Mouse (Mus musculus) fibroblast of lung, adult 2 months (primary cell): ENCODE measurements around the gene Ttc7b.

ENCODE experiments used
- DNase-seq: peaks from one replicate; pipeline ENCODE4 v3.0.0-alpha.2; 2011; ENCODE audit warnings: low read depth

The Ttc7b gene

DNA sequence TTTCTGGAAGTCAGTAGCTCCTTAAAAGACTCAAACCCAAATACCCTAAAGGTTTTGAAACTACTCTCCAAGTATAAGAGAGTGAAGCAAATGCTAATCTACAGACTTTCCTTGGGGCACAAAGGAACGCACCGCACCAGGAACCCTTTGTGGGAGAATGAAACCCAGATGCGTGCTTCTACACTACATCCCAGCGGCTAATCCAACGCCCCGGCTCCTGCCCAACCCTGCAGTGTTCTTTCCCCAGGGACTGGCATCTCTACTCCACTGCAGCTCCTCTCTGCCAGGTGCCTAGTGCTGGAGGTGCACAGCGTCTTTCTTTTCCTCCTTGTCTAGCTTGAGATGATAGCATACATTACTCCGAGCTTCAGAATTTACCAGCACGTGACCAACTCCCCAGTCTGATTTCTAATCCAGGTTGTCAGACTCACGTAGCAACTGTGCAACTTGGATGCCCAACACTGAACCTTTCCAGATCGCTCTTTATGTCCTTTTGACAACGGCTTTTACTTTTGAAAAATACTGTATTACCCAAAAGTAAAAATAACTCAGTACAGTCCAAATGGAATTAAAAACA lies 72.8 kb downstream of the Ttc7b start:
- DNase-seq, result no peak

DNA sequence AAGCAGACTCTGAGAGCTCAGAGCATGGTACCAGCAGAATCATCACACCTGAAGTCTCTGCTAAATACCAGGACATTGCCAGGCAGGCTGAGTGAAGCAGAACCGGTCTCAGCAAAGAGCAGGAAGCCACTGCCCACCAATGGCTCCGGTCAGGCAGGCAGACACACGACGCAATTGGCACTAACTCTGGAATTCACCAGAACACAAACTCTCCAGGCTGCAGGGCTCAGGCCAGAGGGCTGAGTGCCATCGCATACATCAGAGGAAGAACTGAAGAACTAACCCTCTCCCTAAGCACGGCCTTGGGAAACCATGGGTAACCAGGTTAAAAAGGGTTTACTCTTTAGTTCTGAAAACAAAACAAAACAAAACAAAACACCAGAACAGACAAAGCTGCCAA lies 73.5 kb downstream of the Ttc7b start:
- no peak for DNase-seq

DNA sequence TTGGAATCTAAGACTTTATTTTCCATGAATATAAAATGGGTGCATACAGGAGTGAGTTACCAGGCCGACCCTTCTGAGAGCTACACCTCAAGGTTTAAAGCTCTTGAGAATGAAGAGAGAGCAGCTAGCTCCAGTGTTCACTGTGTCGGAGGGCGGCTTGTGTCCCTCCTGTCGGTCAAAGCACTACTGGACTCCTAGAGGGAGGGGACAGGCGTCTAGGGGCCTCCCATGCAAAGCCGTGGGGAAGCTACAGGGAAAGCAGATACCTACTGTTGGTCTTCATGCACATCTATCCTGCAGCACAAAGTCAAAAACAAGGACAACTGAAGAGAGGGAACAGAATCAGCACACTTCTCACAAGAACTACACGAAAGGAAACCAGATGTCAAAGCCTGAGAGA lies 74.9 kb downstream of the Ttc7b start:
- DNase-seq, result no peak

DNA sequence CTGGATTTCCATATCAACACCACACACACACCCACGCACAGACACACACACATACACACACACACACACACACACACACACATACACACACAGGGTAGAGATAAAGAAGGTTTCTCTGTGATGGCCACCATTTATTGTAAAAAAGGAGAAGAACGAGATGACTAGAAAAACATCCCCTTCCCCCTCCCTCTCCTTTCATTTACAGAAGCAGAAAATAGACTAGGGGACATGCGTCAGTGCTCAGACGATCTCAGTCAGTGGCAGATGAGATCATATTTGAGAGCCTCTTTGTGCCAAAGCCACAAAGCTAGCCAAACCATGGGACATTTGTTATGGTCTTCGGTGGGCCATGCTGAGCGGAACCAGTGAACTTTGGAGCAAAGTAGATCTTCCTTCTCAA lies 75.4 kb downstream of the Ttc7b start:
- no peak for DNase-seq

- no peak for DNase-seq
Measured at GRCm38 (mm10) chr12:100444671-100445165, 75.9 kb downstream of the Ttc7b start.

GRCm38 (mm10) chr12:100443452-100443851 lies 77.2 kb downstream of the Ttc7b start:
- DNase-seq, result no peak

GRCm38 (mm10) chr12:100441609-100442008 lies 79.0 kb downstream of the Ttc7b start:
- no peak for DNase-seq

DNA sequence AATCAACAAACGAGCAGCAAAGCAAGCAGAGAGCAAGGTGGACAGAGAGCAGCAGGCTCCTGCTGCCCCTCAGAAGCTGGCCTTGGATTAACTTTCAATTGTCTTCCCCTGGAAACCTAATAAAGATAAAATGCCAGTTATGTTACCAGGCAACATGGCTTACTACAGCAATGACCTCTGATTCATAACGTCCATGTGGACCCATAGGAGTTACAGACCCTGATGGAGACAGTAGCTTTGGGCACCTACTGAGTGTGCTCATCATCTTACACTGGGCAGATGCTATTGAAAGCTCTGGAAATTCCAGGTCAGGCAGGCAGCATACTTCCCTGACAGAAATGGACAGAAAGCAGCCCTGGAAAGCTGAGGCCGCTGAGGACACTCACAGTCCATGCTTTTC lies 80.7 kb downstream of the Ttc7b start:
- no peak for DNase-seq

DNA sequence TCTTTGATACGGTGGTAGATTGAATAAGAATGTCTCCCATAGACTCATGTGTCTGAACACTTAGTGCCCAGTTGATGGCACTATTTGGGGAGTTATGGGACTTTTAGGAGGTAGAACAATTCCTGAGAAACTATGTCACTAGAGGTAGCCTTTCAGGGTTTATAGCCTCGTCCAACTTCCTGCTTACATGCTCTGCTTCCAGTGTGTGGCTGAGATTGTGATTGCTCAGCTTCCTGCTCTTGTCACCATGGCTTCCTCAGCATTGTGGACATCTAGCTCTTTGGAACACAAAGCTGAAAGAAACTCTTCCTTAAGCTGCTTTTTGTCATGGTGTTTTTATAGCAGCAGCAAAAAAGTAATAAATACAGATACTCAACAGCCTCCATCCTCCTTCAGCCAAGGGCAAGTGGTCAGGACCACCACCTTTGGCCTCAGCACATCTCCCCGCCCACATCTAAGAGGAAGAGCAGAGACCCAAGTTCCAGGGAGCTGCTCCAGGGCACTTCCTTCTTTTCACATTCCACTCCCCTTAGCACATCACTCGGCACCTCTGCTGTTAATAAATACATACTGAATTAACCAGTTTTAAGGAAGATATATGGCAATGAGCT lies 81.4 kb downstream of the Ttc7b start:
- DNase-seq, result no peak

DNA sequence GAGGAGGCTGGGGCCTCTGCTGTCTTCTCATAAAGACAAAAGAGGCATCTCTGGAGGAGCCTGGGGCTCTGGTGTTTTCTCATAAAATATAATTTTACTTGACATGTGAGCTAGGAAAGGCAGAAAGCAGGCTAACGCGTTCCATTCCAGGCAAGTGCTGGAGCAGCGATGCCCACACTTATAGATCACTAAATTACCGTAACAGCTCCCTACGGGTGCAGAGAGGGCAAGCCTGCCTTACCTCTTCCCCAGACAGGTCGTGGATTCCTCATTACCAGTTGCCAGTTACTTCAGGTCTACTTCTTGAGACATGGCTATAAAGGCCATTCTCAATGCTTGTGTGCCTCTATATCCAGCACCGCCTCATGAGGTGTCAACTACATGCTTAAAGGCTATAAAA lies 82.1 kb downstream of the Ttc7b start:
- DNase-seq, result no peak

- DNase-seq, result no peak
Measured at GRCm38 (mm10) chr12:100437862-100438261, 82.8 kb downstream of the Ttc7b start.

DNA sequence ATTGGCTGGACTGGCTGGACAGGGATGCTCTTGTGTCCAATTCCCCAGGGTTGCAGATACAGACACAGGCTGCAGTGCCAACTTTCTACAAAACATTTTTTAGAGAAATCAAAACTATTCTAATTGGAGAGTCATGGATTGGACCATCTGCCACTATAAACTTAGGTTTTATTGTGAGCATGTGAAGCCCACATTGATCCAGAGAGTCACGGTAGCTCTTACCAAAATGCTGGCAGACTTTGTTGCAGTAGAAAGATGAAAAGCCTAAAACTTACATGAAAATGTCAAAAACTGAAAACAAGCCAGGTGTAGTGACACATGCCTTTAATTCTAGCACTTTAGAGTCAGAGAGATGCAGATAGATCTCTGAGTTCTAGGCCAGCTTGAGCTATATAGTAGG lies 84.9 kb downstream of the Ttc7b start:
- DNase-seq, result no peak

- no peak for DNase-seq
Measured at GRCm38 (mm10) chr12:100431830-100432229, 88.8 kb downstream of the Ttc7b start.

DNA sequence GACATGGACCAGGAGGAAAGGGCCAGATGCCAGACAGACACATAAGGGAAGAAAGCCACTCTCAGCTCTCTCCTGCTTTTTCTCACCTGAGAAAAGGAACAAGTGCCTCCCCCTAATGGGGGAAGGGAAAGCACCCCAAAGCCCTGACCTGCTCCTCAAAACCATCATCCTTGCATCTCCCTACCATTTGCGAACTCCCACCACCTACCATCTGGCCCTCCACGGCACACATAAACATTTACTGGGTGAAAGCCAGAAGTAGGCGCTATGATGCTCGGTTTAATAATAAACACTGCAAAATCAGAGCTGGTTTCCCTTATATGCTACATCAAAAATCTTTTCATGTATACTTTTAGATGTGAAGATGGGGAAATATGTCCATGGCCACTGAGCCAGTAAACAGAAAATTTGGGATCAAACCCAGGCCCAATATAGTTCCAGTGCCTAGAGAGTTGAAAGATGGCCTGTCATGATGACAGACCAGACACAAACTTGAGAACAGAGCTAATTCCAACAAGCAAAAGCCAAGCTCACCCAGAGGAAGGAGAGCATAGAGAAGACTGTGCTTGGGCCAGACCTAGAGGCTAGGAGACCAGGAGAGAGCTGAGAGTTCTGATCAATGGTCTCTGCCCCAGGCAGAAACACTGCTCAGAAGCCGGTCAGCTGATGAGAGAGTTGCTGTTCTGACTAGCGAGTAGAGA lies 91.1 kb downstream of the Ttc7b start:
- no peak for DNase-seq

- no peak for DNase-seq
Measured at GRCm38 (mm10) chr12:100428183-100428582, 92.4 kb downstream of the Ttc7b start.

DNA sequence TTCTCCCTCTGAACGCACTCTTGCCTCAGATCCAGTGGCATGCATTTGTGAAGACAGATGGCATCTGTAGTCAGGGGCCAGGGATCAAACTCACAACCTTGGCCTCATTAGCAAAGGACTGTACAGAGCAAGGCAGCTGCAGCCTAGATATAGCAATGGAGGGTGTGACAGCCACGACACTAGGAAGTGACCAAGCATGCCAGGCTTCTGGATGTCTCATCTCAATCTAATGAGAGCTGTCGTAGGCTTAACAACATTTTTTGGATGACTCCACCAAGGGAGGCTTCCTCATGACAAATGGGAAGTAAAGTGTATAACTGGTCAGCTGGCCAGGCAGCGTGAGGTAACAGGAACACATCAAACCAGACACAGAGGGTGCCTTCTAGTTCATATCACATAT lies 94.4 kb downstream of the Ttc7b start:
- no peak for DNase-seq

DNA sequence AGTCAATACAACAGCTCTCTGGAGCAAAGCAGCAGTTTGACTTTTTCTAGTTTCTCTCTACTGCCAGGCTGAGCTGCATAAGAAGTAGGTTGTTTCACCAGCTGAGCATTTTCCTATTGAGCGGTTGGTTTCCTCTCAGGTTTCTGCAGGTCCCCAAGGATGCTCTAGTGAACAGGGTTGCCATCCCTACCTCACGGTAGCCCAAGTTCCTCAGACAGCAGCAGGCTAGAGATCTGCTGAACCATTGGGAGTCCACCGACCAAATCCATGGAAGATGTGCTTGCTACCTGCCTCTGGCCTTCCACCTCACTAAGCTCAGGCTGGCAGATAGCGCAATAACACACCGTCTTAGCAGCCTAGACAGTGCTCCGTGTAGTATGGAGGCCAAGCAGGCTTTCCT lies 95.6 kb downstream of the Ttc7b start:
- DNase-seq, result no peak

DNA sequence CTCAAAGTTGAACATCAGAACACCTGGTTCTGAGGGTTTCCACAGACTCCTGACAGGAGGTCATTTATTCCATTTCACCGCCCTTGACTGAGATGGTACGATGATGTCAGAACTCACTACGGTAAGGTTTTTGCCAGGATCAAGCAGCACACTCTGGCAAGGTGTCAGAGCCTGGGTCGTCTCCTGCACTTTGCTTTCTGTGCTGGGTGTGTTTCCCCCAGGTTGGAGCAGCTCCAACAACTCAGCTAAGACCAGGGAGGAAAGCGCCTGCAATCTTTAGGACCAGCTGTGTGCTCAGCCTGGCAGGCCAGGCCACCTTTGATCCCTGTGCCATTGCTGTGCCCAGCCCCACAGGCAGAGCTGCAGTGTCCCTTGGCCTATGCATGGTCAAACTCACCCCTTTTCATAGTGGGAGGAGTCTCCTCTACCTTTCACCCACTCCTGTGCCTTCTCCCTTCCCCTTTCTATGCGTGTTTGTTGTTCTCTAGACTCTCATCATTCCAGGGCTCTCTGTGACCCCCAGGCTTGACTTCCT lies 98.3 kb downstream of the Ttc7b start:
- DNase-seq, result no peak

- no peak for DNase-seq
Measured at GRCm38 (mm10) chr12:100421538-100421937, 99.1 kb downstream of the Ttc7b start.

GRCm38 (mm10) chr12:100420903-100421302 lies 99.7 kb downstream of the Ttc7b start:
- no peak for DNase-seq

GRCm38 (mm10) chr12:100419946-100420874 lies 100.4 kb downstream of the Ttc7b start:
- DNase-seq, result no peak

DNA sequence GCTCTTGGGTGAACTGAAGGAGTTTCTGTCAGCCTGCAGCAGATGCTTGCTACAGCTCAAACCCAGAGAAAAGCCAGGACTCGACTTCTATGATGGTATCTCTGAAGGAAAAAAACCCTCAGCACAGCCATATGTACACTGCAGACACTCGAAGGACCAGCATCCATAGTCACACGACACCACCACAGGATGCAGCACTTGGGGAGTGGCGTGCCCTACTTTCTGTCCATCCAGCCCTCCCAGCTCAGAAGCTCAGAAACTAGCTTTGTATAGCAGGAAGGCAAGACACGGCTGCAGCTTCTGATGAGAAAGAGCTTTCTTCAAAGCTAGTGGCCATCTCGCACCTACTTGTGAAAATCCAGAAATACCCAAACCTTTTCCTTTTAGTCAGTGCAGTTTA lies 104.8 kb downstream of the Ttc7b start:
- DNase-seq, result no peak
